Mouse (Mus musculus): ENCODE data around the gene Phf24. TPM values are rescaled to one million over a fixed set of nuclear protein-coding genes. Genes with fewer than 3 reads are reported as not detected.

The Phf24 gene
- total and polyA plus RNA-seq, 2 experiments, result 0.13 to 0.18 TPM

- Histone ChIP-seq H3K4me1 (ENCODE audit: control insufficient read depth, insufficient read depth, low read length) (no peaks in the 10 kb centered on the region), H3K27ac (replicated peaks; ENCODE audit: insufficient read depth, low read depth, low read length) (no peak overlapping the region), H3K36me3 (ENCODE audit: control insufficient read depth, insufficient read depth, low read length) (no peaks in the 10 kb centered on the region), H3K4me3 (ENCODE audit: insufficient read depth, low read depth, low read length) (no peak overlapping the region), H3K9ac (ENCODE audit: low read depth, low read length) (no peak overlapping the region), H3K27me3 (ENCODE audit: control insufficient read depth, insufficient read depth, low read length) (no peaks in the 10 kb centered on the region), H3K79me2 (ENCODE audit: control insufficient read depth, insufficient read depth, low read length) (no peaks in the 10 kb centered on the region)
- WGBS, result 82% methylated on average over 16 of the region's 16 CpGs
- no peak for TF ChIP-seq POLR2A (IDR thresholded peaks at IDR 0.05; ENCODE audit: extremely low read depth, insufficient read depth, low read length)
- TF ChIP-seq CTCF (IDR thresholded peaks at IDR 0.05; ENCODE audit: low read depth, low read length), result no peak
- DNase-seq (ENCODE audit: extremely low read depth, low read depth, low spot score), result no peak
Observed at GRCm38 (mm10) chr4:42872746-42873435, 43.6 kb upstream of the Phf24 start.

GRCm38 (mm10) chr4:42874134-42874533, 42.3 kb upstream of the Phf24 start, which contains the start of gene Fam205c:
TSS of gene Fam205c (minus strand) at chr4:42874234.
- no peaks in the 10 kb centered on the region for H3K36me3 ChIP-seq (ENCODE audit: control insufficient read depth, insufficient read depth, low read length)
- no peak within 1 kb of the TSS for H3K27ac ChIP-seq (replicated peaks; ENCODE audit: insufficient read depth, low read depth, low read length)
- H3K4me1 ChIP-seq (ENCODE audit: control insufficient read depth, insufficient read depth, low read length), result no peaks in the 10 kb centered on the region
- no peaks in the 10 kb centered on the region for H3K27me3 ChIP-seq (ENCODE audit: control insufficient read depth, insufficient read depth, low read length)
- 89% methylated on average over 7 of the region's 7 CpGs for WGBS
- no peak within 1 kb of the TSS for H3K9ac ChIP-seq (ENCODE audit: low read depth, low read length)
- no peaks in the 10 kb centered on the region for H3K79me2 ChIP-seq (ENCODE audit: control insufficient read depth, insufficient read depth, low read length)
- H3K4me3 ChIP-seq (ENCODE audit: insufficient read depth, low read depth, low read length), result no peak within 1 kb of the TSS
- DNase-seq (ENCODE audit: extremely low read depth, low read depth, low spot score), result no peak
- TF ChIP-seq POLR2A (IDR thresholded peaks at IDR 0.05; ENCODE audit: extremely low read depth, insufficient read depth, low read length), result no peak
- TF ChIP-seq CTCF (IDR thresholded peaks at IDR 0.05; ENCODE audit: low read depth, low read length), result no peak

DNA sequence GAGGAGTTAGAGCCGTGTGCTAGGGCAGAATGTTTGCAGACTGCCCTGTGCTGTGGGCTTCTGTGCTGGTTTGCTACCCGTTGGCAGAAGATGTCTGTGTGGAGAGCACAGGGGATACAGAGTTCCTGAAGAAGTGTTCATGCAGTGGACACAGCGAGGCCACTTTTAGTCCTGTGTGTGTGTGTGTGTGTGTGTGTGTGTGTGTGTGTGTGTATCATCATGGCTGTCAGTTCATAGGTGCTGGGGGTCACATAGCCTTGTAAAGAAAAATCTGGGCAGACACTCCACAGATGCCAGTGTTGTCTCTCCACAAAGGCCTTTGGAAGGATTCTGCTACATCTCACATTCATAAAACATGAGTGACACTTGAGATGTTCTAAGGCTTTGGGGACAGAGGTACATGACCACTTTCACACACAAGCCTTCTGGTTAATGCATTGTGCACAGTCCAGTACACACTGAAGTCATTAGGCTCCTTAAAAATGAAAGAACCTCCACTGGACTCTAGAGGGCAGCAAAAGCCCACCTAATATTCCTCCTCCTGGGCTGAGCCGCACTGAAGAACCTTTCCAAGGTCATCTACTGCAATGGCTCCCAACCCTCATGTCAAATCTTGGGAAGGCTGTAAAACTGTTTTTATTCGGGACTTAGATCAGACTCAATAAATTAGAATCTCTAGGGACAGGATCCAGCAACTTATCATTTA, 39.7 kb upstream of the Phf24 start:
- no peaks in the 10 kb centered on the region for H3K79me2 ChIP-seq (ENCODE audit: control insufficient read depth, insufficient read depth, low read length)
- H3K27me3 ChIP-seq (ENCODE audit: control insufficient read depth, insufficient read depth, low read length), result no peaks in the 10 kb centered on the region
- H3K4me1 ChIP-seq (ENCODE audit: control insufficient read depth, insufficient read depth, low read length), result no peaks in the 10 kb centered on the region; the same call in 1 of the 2 replicates
- TF ChIP-seq CTCF (IDR thresholded peaks at IDR 0.05; ENCODE audit: low read depth, low read length) (peak; percentile 52), POLR2A (IDR thresholded peaks at IDR 0.05; ENCODE audit: extremely low read depth, insufficient read depth, low read length) (no peak)
- H3K4me3 ChIP-seq (ENCODE audit: insufficient read depth, low read depth, low read length), result no peak overlapping the region
- no peak overlapping the region for H3K9ac ChIP-seq (ENCODE audit: low read depth, low read length)
- H3K27ac ChIP-seq (replicated peaks; ENCODE audit: insufficient read depth, low read depth, low read length), result no peak overlapping the region
- WGBS, result 34% methylated on average over 5 of the region's 5 CpGs
- DNase-seq (ENCODE audit: extremely low read depth, low read depth, low spot score), result peak; percentile 56
- H3K36me3 ChIP-seq (ENCODE audit: control insufficient read depth, insufficient read depth, low read length), result no peaks in the 10 kb centered on the region

- no peak for DNase-seq (ENCODE audit: extremely low read depth, low read depth, low spot score)
- Histone ChIP-seq H3K9ac (ENCODE audit: low read depth, low read length) (no peak overlapping the region), H3K27ac (replicated peaks; ENCODE audit: insufficient read depth, low read depth, low read length) (no peak overlapping the region), H3K27me3 (ENCODE audit: control insufficient read depth, insufficient read depth, low read length) (no peaks in the 10 kb centered on the region), H3K79me2 (ENCODE audit: control insufficient read depth, insufficient read depth, low read length) (no peaks in the 10 kb centered on the region), H3K4me3 (ENCODE audit: insufficient read depth, low read depth, low read length) (no peak overlapping the region), H3K4me1 (ENCODE audit: control insufficient read depth, insufficient read depth, low read length) (no peaks in the 10 kb centered on the region; the same call in 1 of the 2 replicates), H3K36me3 (ENCODE audit: control insufficient read depth, insufficient read depth, low read length) (no peaks in the 10 kb centered on the region)
- 79% methylated on average over 2 of the region's 2 CpGs for WGBS
- TF ChIP-seq CTCF (IDR thresholded peaks at IDR 0.05; ENCODE audit: low read depth, low read length), result no peak
- no peak for TF ChIP-seq POLR2A (IDR thresholded peaks at IDR 0.05; ENCODE audit: extremely low read depth, insufficient read depth, low read length)
Observed at GRCm38 (mm10) chr4:42877657-42878056, 38.8 kb upstream of the Phf24 start.

DNA sequence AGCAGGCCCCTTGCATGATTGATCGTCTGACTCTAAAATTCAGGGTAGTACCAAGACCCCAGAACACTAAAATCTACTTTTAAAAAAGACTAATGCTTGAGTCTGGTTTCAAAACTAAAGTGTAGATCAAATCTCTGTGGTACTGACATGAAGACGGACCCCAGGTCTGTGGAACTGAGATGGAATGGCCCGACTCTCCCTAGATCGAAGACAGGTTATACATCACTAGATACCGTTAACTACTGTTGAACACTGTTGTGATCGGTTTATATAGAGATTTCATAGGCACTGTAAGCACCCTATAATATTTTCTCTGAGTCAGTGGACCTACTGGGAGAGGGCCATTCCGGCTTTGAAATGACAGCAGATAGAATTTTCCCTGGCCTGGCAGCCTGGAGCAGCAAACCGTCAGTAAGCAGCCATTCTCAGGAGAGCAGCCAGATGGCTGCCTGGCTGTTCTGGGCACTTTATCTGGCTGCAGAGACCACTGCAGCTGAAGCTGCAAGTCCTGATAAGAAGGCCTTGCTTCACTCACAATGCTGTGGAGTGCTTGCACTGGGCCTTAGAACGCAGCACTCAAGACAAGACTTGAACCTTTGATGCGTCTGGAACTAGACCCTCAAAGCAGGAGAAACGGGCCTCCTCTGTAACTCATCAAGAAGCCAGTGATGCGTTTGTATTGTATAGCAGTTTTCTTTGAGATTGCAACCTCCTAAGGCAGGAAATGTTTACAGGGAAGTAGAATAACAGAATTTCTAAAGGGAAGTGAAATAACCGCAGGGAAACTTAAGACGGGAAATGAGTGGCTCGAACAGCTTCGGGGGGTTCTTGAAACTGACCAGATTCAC, 36.4 kb upstream of the Phf24 start:
- Histone ChIP-seq H3K36me3 (ENCODE audit: control insufficient read depth, insufficient read depth, low read length) (no peaks in the 10 kb centered on the region), H3K79me2 (ENCODE audit: control insufficient read depth, insufficient read depth, low read length) (no peaks in the 10 kb centered on the region), H3K9ac (ENCODE audit: low read depth, low read length) (no peak overlapping the region), H3K4me1 (ENCODE audit: control insufficient read depth, insufficient read depth, low read length) (no peaks in the 10 kb centered on the region; the same call in 1 of the 2 replicates), H3K4me3 (ENCODE audit: insufficient read depth, low read depth, low read length) (no peak overlapping the region), H3K27ac (replicated peaks; ENCODE audit: insufficient read depth, low read depth, low read length) (no peak overlapping the region), H3K27me3 (ENCODE audit: control insufficient read depth, insufficient read depth, low read length) (no peaks in the 10 kb centered on the region)
- WGBS, result 75% methylated on average over 16 of the region's 16 CpGs
- peak; percentile 13 for DNase-seq (ENCODE audit: extremely low read depth, low read depth, low spot score)
- no peak for TF ChIP-seq CTCF (IDR thresholded peaks at IDR 0.05; ENCODE audit: low read depth, low read length)

All from liver, adult 2 months (tissue).